Mouse (Mus musculus): Measurements from ENCODE around the gene Hoxc6. TPM values are rescaled to one million over a fixed set of nuclear protein-coding genes. Genes with fewer than 3 reads are reported as not detected.

Gene Hoxc6
- polyA plus RNA-seq, 1 experiment from 2014 or later: 0.36 TPM

DNA sequence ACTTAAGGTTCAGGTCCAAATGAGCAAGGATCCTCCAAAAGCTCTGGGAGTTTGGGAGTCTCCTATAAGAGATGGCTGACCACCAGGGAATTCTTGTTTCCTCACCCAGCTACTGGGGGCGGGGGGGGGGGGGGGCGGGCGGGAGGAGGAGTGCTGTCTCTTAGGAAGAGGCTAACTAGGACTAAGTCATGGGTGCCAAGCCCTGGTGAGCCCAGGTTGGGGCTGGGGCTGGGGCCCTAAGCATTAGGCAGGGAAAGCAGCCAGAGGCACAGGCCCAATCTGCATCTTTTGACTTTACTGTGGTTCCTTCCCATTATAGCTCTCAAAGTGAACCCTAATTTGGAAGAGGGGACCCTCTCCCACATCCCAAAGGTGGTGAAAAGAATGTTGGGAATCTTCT lies 34.1 kb downstream of the Hoxc6 start:
- H3K9ac ChIP-seq (ENCODE audit: low read length): no peak overlapping the region
- no peaks in the 10 kb centered on the region for H3K36me3 ChIP-seq (ENCODE audit: control insufficient read depth, insufficient read depth, low read length)
- H3K4me3 ChIP-seq (ENCODE audit: low read length): no peak overlapping the region
- WGBS: no CpG with 5 or more reads among the region's 3 CpGs
- no peak for ATAC-seq (ENCODE audit: low read depth)
- H3K4me2 ChIP-seq (ENCODE audit: low read depth, low read length): no peak overlapping the region
- no peak overlapping the region for H3K27ac ChIP-seq (ENCODE audit: low read length)
- H3K4me1 ChIP-seq (replicated peaks; ENCODE audit: control insufficient read depth, insufficient read depth, low read length): 0 out of 2 replicates have a peak, but pooled peaks cover 2% of the 10 kb centered on the region
- no peaks in the 10 kb centered on the region for H3K9me3 ChIP-seq (ENCODE audit: control insufficient read depth, low read length)
- peaks cover 88% of the 10 kb centered on the region for H3K27me3 ChIP-seq (ENCODE audit: control insufficient read depth, insufficient read depth, low read depth, low read length)

DNA sequence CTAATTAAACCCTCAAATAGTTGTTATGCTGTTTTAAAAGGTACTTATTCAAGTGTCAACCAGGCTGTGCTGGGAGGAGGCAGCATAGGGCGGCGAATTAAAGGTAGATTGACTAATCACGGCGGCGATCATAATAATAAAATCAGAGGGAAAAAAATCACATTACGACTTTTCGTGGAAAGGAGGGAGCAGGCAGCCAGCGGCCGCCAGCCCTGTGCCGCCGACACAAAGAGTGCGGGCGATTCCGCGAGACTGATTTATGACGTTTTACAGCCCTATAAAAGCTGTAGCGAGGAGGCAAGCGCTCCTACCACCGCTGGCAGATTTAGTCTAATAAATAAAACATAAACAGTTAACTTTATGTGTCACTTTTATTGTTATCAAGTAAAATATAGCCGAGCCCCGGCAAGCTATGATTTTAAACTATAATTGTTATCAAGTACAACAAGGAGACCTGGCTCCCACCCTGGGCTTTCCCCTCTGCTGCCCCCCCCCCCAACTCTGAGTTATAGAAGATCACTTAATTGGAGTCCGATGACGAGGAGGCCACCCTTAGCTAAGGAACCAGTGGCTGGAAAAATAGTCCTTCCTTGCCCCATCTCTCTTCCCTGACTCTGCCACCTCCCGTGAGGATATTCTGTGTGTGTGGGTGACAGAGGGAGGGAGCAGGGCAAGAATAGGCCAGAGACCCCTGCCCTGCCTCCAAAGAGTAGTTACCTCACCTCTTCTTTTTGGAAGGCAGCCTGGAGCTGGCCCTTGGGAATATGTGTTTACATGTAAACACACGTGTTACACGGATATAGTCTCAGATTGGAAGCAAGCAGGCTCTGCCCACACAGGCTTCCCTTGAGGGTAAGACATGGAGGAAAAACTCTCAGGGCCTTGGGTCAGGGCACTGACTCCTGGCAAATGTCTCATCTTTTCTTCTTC lies 34.9 kb downstream of the Hoxc6 start:
- Histone ChIP-seq H3K4me2 (ENCODE audit: low read depth, low read length) (no peak overlapping the region), H3K4me1 (replicated peaks; ENCODE audit: control insufficient read depth, insufficient read depth, low read length) (0 out of 2 replicates have a peak, but pooled peaks cover 2% of the 10 kb centered on the region), H3K9me3 (ENCODE audit: control insufficient read depth, low read length) (no peaks in the 10 kb centered on the region), H3K4me3 (ENCODE audit: low read length) (no peak overlapping the region), H3K9ac (ENCODE audit: low read length) (no peak overlapping the region), H3K36me3 (ENCODE audit: control insufficient read depth, insufficient read depth, low read length) (no peaks in the 10 kb centered on the region), H3K27ac (ENCODE audit: low read length) (no peak overlapping the region), H3K27me3 (ENCODE audit: control insufficient read depth, insufficient read depth, low read depth, low read length) (peaks cover 90% of the 10 kb centered on the region)
- WGBS: 5% methylated on average over 26 of the region's 26 CpGs
- ATAC-seq (ENCODE audit: low read depth): no peak

DNA sequence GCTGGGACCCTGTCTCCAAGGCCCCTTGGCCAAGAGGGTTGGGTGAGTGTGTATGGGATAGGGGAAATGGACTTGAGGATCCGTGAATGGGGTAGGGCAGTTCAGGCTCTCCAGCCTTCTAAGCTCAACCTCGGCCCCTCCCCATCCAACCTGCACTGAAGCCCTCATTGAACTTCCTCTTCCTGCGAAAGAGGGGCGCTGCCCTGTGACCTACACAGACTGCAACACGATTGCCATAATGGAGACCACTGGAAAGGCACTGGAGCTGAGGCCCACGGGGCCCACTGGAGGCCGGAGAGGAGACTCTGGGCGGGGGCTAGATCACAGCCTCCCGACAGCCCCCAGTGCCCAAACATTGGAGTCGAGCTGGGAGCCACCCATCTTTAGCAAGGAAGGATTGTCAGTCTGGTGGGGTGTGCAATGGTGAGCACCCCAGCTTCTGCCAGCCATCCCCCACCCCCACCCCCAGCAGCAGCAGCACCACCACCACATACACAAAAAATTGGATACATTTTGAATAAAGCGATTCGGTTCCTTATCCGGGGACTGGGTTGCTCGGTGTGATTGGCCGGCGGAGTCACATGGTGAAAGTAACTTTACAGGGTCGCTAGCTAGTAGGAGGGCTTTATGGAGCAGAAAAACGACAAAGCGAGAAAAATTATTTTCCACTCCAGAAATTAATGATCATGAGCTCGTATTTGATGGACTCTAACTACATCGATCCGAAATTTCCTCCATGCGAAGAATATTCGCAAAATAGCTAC lies 36.2 kb downstream of the Hoxc6 start:
- Histone ChIP-seq H3K9ac (ENCODE audit: low read length) (peak overlapping the region; percentile 57), H3K27ac (ENCODE audit: low read length) (no peak overlapping the region)
- peak; percentile 62; the same call in 1 of the 2 replicates for ATAC-seq (ENCODE audit: low read depth)

GRCm38 (mm10) chr15:103034807-103035547 lies 36.9 kb downstream of the Hoxc6 start:
- H3K4me3 ChIP-seq (ENCODE audit: low read length): peak overlapping the region; percentile 52
- WGBS: under 1% methylated on average over 34 of the region's 34 CpGs

More for the DNA sequence above, 36.2 kb downstream of the Hoxc6 start:
- Histone ChIP-seq H3K4me1 (replicated peaks; ENCODE audit: control insufficient read depth, insufficient read depth, low read length) (0 out of 2 replicates have a peak, but pooled peaks cover 2% of the 10 kb centered on the region), H3K36me3 (ENCODE audit: control insufficient read depth, insufficient read depth, low read length) (no peaks in the 10 kb centered on the region), H3K27me3 (ENCODE audit: control insufficient read depth, insufficient read depth, low read depth, low read length) (peaks cover 90% of the 10 kb centered on the region), H3K9me3 (ENCODE audit: control insufficient read depth, low read length) (no peaks in the 10 kb centered on the region), H3K4me3 (ENCODE audit: low read length) (peak overlapping the region; percentile 52), H3K4me2 (ENCODE audit: low read depth, low read length) (peak overlapping the region; percentile 67)
- WGBS: 2% methylated on average over 24 of the region's 24 CpGs

GRCm38 (mm10) chr15:103035548-103035881 lies 37.5 kb downstream of the Hoxc6 start:
- Histone ChIP-seq H3K27ac (ENCODE audit: low read length) (no peak overlapping the region), H3K4me3 (ENCODE audit: low read length) (peak overlapping the region; percentile 52), H3K27me3 (ENCODE audit: control insufficient read depth, insufficient read depth, low read depth, low read length) (peaks cover 93% of the 10 kb centered on the region), H3K9me3 (ENCODE audit: control insufficient read depth, low read length) (no peaks in the 10 kb centered on the region), H3K4me2 (ENCODE audit: low read depth, low read length) (peak overlapping the region; percentile 67), H3K36me3 (ENCODE audit: control insufficient read depth, insufficient read depth, low read length) (no peaks in the 10 kb centered on the region), H3K4me1 (replicated peaks; ENCODE audit: control insufficient read depth, insufficient read depth, low read length) (peaks cover 3% of the 10 kb centered on the region; the same call in 1 of the 2 replicates), H3K9ac (ENCODE audit: low read length) (no peak overlapping the region)
- no peak for ATAC-seq (ENCODE audit: low read depth)
- 2% methylated on average over 14 of the region's 14 CpGs for WGBS

More at GRCm38 (mm10) chr15:103034807-103035547, 36.9 kb downstream of the Hoxc6 start:
- Histone ChIP-seq H3K9me3 (ENCODE audit: control insufficient read depth, low read length) (no peaks in the 10 kb centered on the region), H3K36me3 (ENCODE audit: control insufficient read depth, insufficient read depth, low read length) (no peaks in the 10 kb centered on the region), H3K4me2 (ENCODE audit: low read depth, low read length) (peak overlapping the region; percentile 67), H3K27ac (ENCODE audit: low read length) (no peak overlapping the region), H3K27me3 (ENCODE audit: control insufficient read depth, insufficient read depth, low read depth, low read length) (peaks cover 93% of the 10 kb centered on the region), H3K4me1 (replicated peaks; ENCODE audit: control insufficient read depth, insufficient read depth, low read length) (0 out of 2 replicates have a peak, but pooled peaks cover 2% of the 10 kb centered on the region), H3K9ac (ENCODE audit: low read length) (peak overlapping the region; percentile 57)
- 0 out of 2 replicates have a peak, but pooled peaks have one; percentile 43 for ATAC-seq (ENCODE audit: low read depth)

- Histone ChIP-seq H3K9me3 (ENCODE audit: control insufficient read depth, low read length) (no peaks in the 10 kb centered on the region), H3K9ac (ENCODE audit: low read length) (no peak overlapping the region), H3K27me3 (ENCODE audit: control insufficient read depth, insufficient read depth, low read depth, low read length) (peaks cover 93% of the 10 kb centered on the region), H3K4me2 (ENCODE audit: low read depth, low read length) (no peak overlapping the region), H3K4me1 (replicated peaks; ENCODE audit: control insufficient read depth, insufficient read depth, low read length) (peaks cover 5% of the 10 kb centered on the region; the same call in 1 of the 2 replicates), H3K4me3 (ENCODE audit: low read length) (no peak overlapping the region), H3K36me3 (ENCODE audit: control insufficient read depth, insufficient read depth, low read length) (no peaks in the 10 kb centered on the region), H3K27ac (ENCODE audit: low read length) (no peak overlapping the region)
- no peak for ATAC-seq (ENCODE audit: low read depth)
- WGBS: 33% methylated on average over 1 of the region's 1 CpGs
These were observed 39.5 kb downstream of the Hoxc6 start for GRCm38 (mm10) chr15:103037579-103037978.

DNA sequence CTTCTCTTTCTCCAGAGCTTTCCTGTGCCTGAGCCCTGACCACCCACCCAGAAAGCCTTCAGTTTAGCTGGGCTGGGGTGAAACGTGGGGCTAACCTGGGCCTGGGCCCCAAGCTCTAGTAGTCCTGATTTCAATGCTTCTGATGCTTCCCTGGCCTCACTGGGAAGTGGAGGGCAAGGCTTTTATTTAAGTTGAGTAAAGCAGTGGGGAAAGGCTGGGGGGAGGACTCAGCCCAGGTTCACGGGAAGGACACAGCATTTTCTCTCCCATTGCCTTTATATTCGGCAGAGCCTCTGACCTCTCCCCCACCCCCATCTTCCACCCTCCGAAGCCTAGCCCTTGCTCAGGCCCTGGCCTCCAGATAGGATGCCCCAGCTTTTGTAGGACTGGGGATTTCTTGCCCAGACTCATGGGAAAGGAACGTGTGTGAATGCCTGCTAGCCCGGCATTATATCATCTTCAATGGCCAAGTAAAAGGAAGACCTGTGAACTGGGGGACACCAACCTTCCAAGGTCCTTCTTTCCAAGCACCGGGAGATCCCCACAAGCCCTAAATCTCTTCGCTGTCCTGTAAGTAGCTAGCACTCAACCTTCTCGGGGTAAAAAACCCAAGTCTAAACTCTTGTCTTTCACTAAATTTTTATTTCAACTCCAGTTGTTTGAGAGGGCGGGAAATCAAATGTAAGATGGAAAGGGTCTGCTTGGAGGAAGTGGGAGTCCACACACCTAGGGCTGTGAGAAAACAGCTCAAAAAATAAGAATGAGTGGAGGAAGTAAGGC lies 40.8 kb downstream of the Hoxc6 start:
- Histone ChIP-seq H3K36me3 (ENCODE audit: control insufficient read depth, insufficient read depth, low read length) (no peaks in the 10 kb centered on the region), H3K4me3 (ENCODE audit: low read length) (no peak overlapping the region), H3K27ac (ENCODE audit: low read length) (no peak overlapping the region), H3K4me2 (ENCODE audit: low read depth, low read length) (no peak overlapping the region), H3K27me3 (ENCODE audit: control insufficient read depth, insufficient read depth, low read depth, low read length) (peaks cover 90% of the 10 kb centered on the region), H3K9me3 (ENCODE audit: control insufficient read depth, low read length) (no peaks in the 10 kb centered on the region), H3K4me1 (replicated peaks; ENCODE audit: control insufficient read depth, insufficient read depth, low read length) (peaks cover 5% of the 10 kb centered on the region; the same call in 1 of the 2 replicates), H3K9ac (ENCODE audit: low read length) (no peak overlapping the region)
- no peak for ATAC-seq (ENCODE audit: low read depth)
- WGBS: 37% methylated on average over 10 of the region's 10 CpGs

GRCm38 (mm10) chr15:103039609-103040008 lies 41.6 kb downstream of the Hoxc6 start:
- no peak overlapping the region for H3K9ac ChIP-seq (ENCODE audit: low read length)
- H3K4me3 ChIP-seq (ENCODE audit: low read length): no peak overlapping the region
- WGBS: 26% methylated on average over 3 of the region's 3 CpGs
- peaks cover 5% of the 10 kb centered on the region; the same call in 1 of the 2 replicates for H3K4me1 ChIP-seq (replicated peaks; ENCODE audit: control insufficient read depth, insufficient read depth, low read length)
- no peak overlapping the region for H3K27ac ChIP-seq (ENCODE audit: low read length)
- H3K27me3 ChIP-seq (ENCODE audit: control insufficient read depth, insufficient read depth, low read depth, low read length): peaks cover 85% of the 10 kb centered on the region
- H3K9me3 ChIP-seq (ENCODE audit: control insufficient read depth, low read length): no peaks in the 10 kb centered on the region
- no peaks in the 10 kb centered on the region for H3K36me3 ChIP-seq (ENCODE audit: control insufficient read depth, insufficient read depth, low read length)
- no peak overlapping the region for H3K4me2 ChIP-seq (ENCODE audit: low read depth, low read length)
- ATAC-seq (ENCODE audit: low read depth): no peak
